Mouse (Mus musculus) inflammation-experienced regulatory T-cells, adult 6 months (primary cell): ENCODE results near the gene 1700017D01Rik. TPM values are rescaled to one million over a fixed set of nuclear protein-coding genes. Genes with fewer than 3 reads are reported as not detected.

Source experiments
- polyA plus RNA-seq, 3 experiments: library from polyadenylated mRNA; unstranded; fragments of 100-300 nt; shearing (Covaris generic); gene quantifications; one replicate each; pipeline ENCODE4 v1.2.1; 2017

Gene 1700017D01Rik
- polyA plus RNA-seq, 3 experiments from 2014 or later, result not detected

Other genes with a start within 250 kb of the 1700017D01Rik start
- gene Tmem109, start 248.9 kb downstream of the 1700017D01Rik start, polyA plus RNA-seq, result 10 to 100 TPM; 55.3 to 75.6 (median 64.7) TPM
- 10 to 100 TPM in 2 of 3 experiments, 1 to 10 TPM in 1; 6.2 to 26.0 (median 20.2) TPM for gene Prpf19, start 235.6 kb downstream of the 1700017D01Rik start, polyA plus RNA-seq
- gene Zp1, start 210.2 kb downstream of the 1700017D01Rik start, polyA plus RNA-seq, result not detected
- under 1 TPM in 1 of 3 experiments, not detected in 2; 0.22 TPM for gene Ptgdr2, start 193.7 kb downstream of the 1700017D01Rik start, polyA plus RNA-seq
- gene Ccdc86, start 181.6 kb downstream of the 1700017D01Rik start, polyA plus RNA-seq, result 1 to 10 TPM; 7.7 to 9.0 (median 7.9) TPM
- not detected for gene Ms4a10, start 156.2 kb downstream of the 1700017D01Rik start, polyA plus RNA-seq
- gene Ms4a15, start 137.6 kb downstream of the 1700017D01Rik start, polyA plus RNA-seq, result not detected
- not detected for gene Ms4a18, start 112.8 kb downstream of the 1700017D01Rik start, polyA plus RNA-seq
- gene Ms4a8a, start 49.8 kb downstream of the 1700017D01Rik start, polyA plus RNA-seq, result under 1 TPM in 1 of 3 experiments, not detected in 2; 0.54 TPM
- gene 1700025F22Rik, start 34.4 kb upstream of the 1700017D01Rik start, polyA plus RNA-seq, result not detected
- not detected for gene Ms4a13, start 65.9 kb upstream of the 1700017D01Rik start, polyA plus RNA-seq
- not detected for gene Ms4a12, start 101.6 kb upstream of the 1700017D01Rik start, polyA plus RNA-seq
- 10 to 100 TPM in 1 of 3 experiments, 1 to 10 TPM in 1, under 1 TPM in 1; 0.94 to 10.9 (median 6.5) TPM for gene Ms4a1, start 135.4 kb upstream of the 1700017D01Rik start, polyA plus RNA-seq
- gene Ms4a5, start 153.0 kb upstream of the 1700017D01Rik start, polyA plus RNA-seq, result not detected
- gene Ms4a14, start 183.6 kb upstream of the 1700017D01Rik start, polyA plus RNA-seq, result not detected
- under 1 TPM in 1 of 3 experiments, not detected in 2; 0.68 TPM for gene Ms4a7, start 205.3 kb upstream of the 1700017D01Rik start, polyA plus RNA-seq
- gene Ms4a4a, start 244.6 kb upstream of the 1700017D01Rik start, polyA plus RNA-seq, result 1 to 10 TPM in 2 of 3 experiments, not detected in 1; 1.2 to 3.9 TPM